Mouse (Mus musculus): ENCODE results near the gene Sdc3. TPM values are rescaled to one million over a fixed set of nuclear protein-coding genes. Genes with fewer than 3 reads are reported as not detected.

Gene Sdc3
- polyA plus RNA-seq, 1 experiment from 2014 or later: 19.0 TPM

DNA sequence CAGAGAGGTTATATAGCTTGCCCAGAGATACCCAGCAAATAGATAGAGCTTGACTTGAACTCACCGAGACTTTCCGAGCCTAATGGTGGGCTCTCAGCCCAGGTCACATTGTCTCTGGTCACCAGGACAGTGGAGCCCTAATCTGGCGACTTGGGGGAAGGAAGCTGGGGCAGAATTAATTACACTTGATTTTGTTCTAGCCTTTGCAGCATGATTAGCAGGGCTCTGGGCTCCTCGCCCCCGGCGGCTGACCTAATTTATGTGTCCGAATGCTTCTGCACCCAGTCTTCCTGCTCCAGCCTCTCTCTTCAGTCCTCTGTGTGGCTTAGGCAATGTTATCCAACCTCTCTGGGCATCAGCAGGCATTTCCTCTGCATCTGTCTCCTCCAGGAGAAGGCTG, 19.0 kb downstream of the Sdc3 start:
- Histone ChIP-seq H3K4me3 (no peak overlapping the region), H3K36me3 (no peaks in the 10 kb centered on the region), H3K9me3 (no peaks in the 10 kb centered on the region), H3K4me1 (peaks cover 23% of the 10 kb centered on the region), H3K27me3 (ENCODE audit: insufficient read depth, poor library complexity, severe bottlenecking) (peaks cover 5% of the 10 kb centered on the region), H3K27ac (no peak overlapping the region)
- DNase-seq (ENCODE audit: low spot score): no peak
- 63% methylated on average over 7 of the region's 7 CpGs for WGBS

DNA sequence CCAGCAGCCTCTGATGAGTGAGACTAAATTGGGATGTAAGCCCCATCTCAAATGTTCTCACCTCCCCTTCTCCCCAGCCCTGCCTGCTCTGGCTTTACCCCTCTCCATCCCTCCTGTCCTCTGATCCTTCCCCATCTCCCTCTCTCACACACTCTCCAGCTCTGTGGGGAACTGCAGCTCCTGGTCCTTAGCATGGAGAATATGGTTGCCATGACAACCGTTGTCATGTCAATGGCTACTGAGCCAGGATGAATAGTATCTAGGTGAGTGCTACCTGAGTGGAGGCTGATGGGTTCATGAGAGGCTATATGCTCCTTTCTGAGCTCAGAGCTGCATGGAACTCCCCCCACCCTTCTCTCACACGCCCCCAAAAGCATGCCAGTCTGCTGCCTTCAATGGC, 21.6 kb downstream of the Sdc3 start:
- Histone ChIP-seq H3K27me3 (ENCODE audit: insufficient read depth, poor library complexity, severe bottlenecking) (peaks cover 5% of the 10 kb centered on the region), H3K27ac (no peak overlapping the region), H3K4me1 (peaks cover 23% of the 10 kb centered on the region), H3K9me3 (no peaks in the 10 kb centered on the region), H3K4me3 (no peak overlapping the region), H3K36me3 (peaks cover 5% of the 10 kb centered on the region)
- WGBS: 52% methylated on average over 2 of the region's 2 CpGs
- no peak for DNase-seq (ENCODE audit: low spot score)

DNA sequence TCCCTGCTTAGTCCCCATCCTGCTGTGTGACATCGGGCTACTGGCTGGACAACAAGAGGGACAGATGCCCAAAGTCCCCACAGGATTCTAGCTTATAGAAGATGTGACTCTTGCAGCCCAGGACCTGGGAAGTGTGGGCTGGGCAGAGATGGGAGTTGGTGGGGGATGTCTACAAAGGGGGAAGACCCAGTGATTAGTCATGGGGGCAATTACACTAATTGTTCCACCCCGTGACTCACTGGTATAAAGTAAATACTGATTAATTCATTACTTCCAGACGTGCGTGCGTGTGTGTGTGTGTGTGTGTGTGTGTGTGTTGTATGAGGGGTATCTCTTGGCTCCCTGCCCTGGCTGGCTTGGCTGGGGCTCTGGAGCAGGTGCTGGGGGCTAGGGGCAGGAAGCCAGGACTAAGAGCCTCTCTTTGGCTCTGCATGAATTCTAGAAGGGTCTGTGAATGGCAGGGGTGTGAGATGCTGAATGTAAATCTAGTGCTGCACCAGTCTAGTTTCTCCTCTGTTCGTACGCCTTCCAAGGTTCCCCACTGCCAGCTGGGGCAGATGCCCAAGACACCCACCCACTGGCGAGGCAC, 22.5 kb downstream of the Sdc3 start:
- peaks cover 5% of the 10 kb centered on the region for H3K27me3 ChIP-seq (ENCODE audit: insufficient read depth, poor library complexity, severe bottlenecking)
- H3K4me1 ChIP-seq: peaks cover 23% of the 10 kb centered on the region
- no peaks in the 10 kb centered on the region for H3K9me3 ChIP-seq
- no peak overlapping the region for H3K27ac ChIP-seq
- H3K36me3 ChIP-seq: peaks cover 8% of the 10 kb centered on the region
- WGBS: 76% methylated on average over 8 of the region's 8 CpGs
- no peak for DNase-seq (ENCODE audit: low spot score)
- H3K4me3 ChIP-seq: no peak overlapping the region

DNA sequence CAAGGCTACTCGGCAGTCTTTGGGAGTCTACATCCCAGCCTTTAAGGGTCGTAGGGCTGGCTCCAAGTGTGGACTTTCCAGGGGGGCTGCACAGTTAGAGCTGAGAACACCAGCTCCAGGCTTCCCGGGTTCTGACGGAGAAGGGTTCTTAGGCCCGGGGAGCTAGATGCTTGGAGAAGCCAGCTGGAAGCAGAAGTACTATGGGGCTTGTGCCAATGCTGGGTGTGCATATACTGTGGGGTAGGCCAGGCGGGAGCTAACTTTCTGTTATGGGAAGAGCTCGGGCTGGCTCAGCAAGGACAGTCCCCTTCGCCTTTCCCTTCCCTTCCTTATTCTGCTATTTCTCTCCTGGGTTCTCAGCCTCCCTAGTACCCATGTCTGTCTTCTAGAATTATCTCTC, 23.5 kb downstream of the Sdc3 start:
- H3K9me3 ChIP-seq: no peaks in the 10 kb centered on the region
- H3K4me3 ChIP-seq: no peak overlapping the region
- H3K36me3 ChIP-seq: peaks cover 8% of the 10 kb centered on the region
- DNase-seq (ENCODE audit: low spot score): no peak
- H3K27me3 ChIP-seq (ENCODE audit: insufficient read depth, poor library complexity, severe bottlenecking): peaks cover 5% of the 10 kb centered on the region
- H3K27ac ChIP-seq: no peak overlapping the region
- peaks cover 25% of the 10 kb centered on the region for H3K4me1 ChIP-seq
- WGBS: 78% methylated on average over 8 of the region's 8 CpGs

DNA sequence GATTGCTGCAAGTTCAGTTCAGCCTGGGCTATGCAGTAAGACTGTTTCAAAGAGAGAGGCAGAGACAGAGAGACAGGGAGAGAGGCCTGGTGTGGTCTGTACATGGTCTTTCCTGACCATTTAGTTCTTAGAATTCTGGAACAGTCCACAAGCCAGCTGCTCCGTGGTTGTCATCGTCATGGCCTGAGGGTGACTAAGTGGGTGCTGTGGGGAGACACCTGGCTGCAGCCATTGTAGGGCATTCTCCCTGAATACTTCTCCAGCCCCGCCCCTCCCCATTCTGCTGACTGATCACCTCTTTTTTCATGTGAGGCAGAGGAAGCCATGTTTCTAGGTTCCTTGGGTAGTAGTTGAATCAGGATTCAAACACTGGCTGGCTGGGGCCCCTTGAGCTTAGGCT, 27.5 kb downstream of the Sdc3 start:
- H3K27me3 ChIP-seq (ENCODE audit: insufficient read depth, poor library complexity, severe bottlenecking): no peaks in the 10 kb centered on the region
- H3K4me3 ChIP-seq: no peak overlapping the region
- 80% methylated on average over 3 of the region's 3 CpGs for WGBS
- H3K27ac ChIP-seq: no peak overlapping the region
- H3K4me1 ChIP-seq: peaks cover 14% of the 10 kb centered on the region
- no peaks in the 10 kb centered on the region for H3K9me3 ChIP-seq
- H3K36me3 ChIP-seq: peaks cover 31% of the 10 kb centered on the region
- no peak for DNase-seq (ENCODE audit: low spot score)

DNA sequence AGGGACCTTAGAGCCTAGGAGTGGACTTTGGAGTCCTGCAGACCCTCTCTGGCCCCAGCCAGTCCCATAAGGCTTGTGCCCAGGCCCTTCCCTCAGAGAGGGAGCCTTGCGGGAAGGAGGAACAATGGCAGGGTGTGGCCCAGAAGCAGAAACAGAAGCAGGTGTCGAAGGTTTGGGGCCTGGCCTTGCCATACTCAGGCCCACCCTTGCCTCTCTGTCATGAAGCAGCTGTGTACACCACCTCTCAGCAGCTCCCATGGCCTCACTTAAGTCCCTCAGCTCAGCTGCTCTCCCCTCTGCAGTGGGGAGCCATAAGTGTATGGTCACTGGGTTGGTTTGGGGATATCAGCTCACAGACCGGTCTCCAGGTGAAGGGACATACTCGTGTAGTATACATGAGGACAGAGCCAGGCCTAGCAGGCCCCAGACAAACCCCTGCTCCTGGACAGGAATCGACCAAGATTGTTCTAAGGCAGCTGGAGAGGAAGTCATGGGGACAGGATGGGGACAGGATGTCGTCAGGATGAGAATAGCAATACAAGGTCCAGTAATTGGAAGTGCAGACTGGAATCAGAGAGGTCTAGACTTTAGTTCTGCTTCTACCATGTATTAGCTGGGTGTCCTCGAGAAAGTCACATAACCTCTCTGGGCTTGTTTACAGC, 28.4 kb downstream of the Sdc3 start:
- H3K36me3 ChIP-seq: peaks cover 35% of the 10 kb centered on the region

DNA sequence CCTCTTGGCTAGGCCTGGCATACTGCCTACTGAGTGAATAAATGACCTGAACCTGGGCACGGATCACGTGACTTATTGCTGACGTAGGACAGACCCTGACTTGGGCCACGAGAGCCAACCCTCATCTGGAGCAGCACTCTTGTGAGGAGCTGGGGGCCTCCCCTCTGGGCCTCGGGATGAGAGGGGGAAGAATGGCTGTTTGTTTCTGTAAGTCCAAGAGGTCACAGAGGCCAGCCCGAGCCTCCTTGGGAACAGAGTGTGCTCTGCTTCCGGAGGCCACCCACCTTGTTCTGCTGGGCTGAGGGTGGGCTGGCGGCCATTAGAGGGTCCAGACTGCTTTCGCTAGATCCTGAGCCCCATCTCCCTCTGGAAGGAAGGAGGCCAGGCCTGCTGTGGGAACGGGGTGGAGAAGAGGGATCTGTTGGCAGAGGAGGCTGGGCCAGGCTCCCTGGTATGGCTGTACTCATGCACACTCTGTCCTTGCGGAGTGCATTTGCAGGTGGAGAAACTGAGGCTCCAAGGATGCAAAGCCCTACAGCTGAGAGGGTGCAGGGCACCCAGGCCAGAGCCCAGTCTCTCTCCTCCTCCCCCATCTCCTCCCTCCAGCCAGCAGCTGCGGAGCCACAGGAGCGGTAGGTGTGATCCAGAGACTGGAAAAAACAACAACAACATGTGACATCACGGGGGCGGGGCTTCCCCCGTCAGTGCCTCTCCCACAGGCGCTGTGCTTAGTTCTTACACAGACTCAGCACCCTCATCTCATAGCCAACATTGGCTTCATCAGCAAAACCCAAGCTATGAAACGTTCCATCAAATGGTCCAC, 36.7 kb downstream of the Sdc3 start:
- 0 out of 2 replicates have a peak, but pooled peaks cover 5% of the 10 kb centered on the region for H3K36me3 ChIP-seq
- H3K27me3 ChIP-seq (ENCODE audit: insufficient read depth, poor library complexity, severe bottlenecking): no peaks in the 10 kb centered on the region
- peaks cover 29% of the 10 kb centered on the region for H3K4me1 ChIP-seq
- peak overlapping the region; percentile 37 for H3K4me3 ChIP-seq
- no peaks in the 10 kb centered on the region for H3K9me3 ChIP-seq
- WGBS: 14% methylated on average over 18 of the region's 18 CpGs
- DNase-seq (ENCODE audit: low spot score): no peak
- peak overlapping the region; percentile 81 for H3K27ac ChIP-seq

More for the DNA sequence above, 28.4 kb downstream of the Sdc3 start:
- 67% methylated on average over 7 of the region's 7 CpGs for WGBS
- DNase-seq (ENCODE audit: low spot score): no peak
- Histone ChIP-seq H3K4me3 (no peak overlapping the region), H3K27me3 (ENCODE audit: insufficient read depth, poor library complexity, severe bottlenecking) (no peaks in the 10 kb centered on the region), H3K4me1 (peaks cover 13% of the 10 kb centered on the region), H3K27ac (peak overlapping the region; percentile 37; the same call in 1 of the 2 replicates), H3K9me3 (no peaks in the 10 kb centered on the region)

DNA sequence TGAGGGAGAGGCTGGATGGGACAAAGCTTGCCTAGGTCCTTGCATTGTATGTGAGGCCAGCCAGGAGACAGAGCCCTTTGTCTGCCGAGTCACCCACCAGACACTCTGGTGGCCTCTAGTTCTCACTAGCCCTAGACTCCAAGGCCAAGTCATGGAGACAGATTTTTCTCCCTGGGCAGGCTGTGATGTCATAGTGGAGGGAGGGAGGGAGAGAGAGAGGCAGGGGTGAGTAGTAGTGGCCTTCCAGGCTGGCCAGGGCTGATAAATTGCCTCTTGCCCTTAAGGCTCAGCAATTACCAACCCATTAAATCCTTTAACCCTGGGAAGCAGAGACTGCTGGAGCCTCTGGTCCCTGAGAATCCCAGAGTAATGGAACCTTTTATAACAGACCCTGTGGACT, 41.8 kb downstream of the Sdc3 start:
- DNase-seq (ENCODE audit: low spot score): no peak
- peaks cover 24% of the 10 kb centered on the region for H3K27me3 ChIP-seq (ENCODE audit: insufficient read depth, poor library complexity, severe bottlenecking)
- no peak overlapping the region for H3K4me3 ChIP-seq
- H3K36me3 ChIP-seq: no peaks in the 10 kb centered on the region
- H3K9me3 ChIP-seq: no peaks in the 10 kb centered on the region
- 36% methylated on average over 1 of the region's 1 CpGs for WGBS
- peaks cover 47% of the 10 kb centered on the region for H3K4me1 ChIP-seq
- peak overlapping the region; percentile 59; the same call in 1 of the 2 replicates for H3K27ac ChIP-seq

DNA sequence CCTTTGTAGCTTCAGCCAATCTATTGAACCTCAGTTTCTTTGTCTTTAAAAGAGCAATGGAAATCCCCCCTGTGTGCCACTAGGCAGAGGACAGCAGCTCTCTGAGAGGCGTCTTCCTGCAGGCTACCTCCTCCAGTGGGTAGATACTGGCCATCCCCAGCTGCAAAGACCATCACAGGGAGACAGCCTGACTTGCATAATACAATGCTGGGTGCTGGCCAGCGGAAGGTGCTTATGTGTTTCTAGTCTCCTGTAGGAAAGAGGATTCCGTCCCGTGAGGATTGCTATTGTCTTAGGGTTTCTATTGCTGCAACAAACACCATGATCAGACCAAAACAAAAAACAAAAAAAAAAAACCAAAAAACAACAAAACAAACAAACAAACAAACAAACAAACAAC, 43.2 kb downstream of the Sdc3 start:
- DNase-seq (ENCODE audit: low spot score): no peak
- Histone ChIP-seq H3K9me3 (no peaks in the 10 kb centered on the region), H3K27ac (no peak overlapping the region), H3K4me3 (no peak overlapping the region), H3K27me3 (ENCODE audit: insufficient read depth, poor library complexity, severe bottlenecking) (peaks cover 32% of the 10 kb centered on the region), H3K4me1 (peaks cover 50% of the 10 kb centered on the region), H3K36me3 (no peaks in the 10 kb centered on the region)
- 84% methylated on average over 4 of the region's 4 CpGs for WGBS

DNA sequence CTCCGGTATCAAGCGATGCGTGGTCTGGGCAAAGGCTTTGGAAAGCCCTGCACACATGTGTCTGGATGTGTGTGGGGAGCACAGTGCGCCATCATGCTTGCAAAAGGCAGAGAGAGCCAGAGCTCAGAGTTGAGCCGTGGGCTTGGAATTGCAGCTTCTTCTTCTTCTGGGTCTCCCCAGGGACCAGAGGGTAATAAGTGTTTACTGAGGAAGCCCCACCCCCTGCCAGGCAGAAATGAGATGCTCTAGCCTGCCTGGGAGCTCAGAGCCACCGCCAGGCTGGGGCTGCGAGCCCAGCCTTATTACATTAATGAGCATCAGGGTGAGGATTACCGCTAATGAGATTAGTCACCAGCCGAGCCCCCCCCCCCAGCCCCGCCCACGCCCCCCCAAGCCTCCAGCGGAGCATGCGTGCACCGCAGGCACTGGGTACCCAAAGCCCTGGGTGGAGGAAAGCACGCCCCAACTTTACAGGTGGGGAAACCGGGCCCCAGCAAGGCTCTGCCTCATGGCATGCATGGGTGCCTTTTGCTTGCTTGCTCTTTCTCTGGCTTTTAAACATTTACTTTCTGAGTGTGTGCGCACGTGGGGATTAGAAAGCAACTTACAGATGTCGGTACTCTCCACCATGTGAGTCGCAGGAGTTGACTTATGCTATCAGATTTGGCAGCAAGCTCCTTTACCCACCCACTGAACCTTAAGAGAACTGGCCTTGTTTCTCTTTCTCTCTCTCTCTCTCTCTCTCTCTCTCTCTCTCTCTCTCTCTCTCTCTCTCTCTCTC, 44.1 kb downstream of the Sdc3 start:
- Histone ChIP-seq H3K4me1 (peaks cover 60% of the 10 kb centered on the region), H3K27ac (peak overlapping the region; percentile 56; the same call in 1 of the 2 replicates), H3K27me3 (ENCODE audit: insufficient read depth, poor library complexity, severe bottlenecking) (peaks cover 32% of the 10 kb centered on the region), H3K36me3 (no peaks in the 10 kb centered on the region), H3K9me3 (no peaks in the 10 kb centered on the region), H3K4me3 (peak overlapping the region; percentile 38)
- no peak for DNase-seq (ENCODE audit: low spot score)
- WGBS: 13% methylated on average over 20 of the region's 20 CpGs

DNA sequence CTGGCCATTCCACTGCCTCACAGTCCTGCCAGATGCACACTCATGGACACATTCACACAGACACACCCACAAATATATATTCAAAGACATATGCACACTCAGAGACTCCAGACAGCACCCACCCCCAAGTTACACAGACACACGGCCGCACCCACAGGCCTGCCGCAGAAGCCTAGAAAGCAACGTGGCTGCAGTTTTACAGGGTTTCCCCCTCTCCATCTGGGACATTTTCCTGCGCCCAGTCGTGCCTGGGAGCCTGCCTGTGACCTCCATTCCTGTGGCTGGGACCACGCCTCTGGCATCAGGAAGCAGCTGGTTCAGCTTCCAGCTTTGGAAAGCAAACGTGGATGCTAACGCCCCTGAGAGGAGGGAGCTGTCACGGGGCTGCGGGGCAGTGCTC, 46.2 kb downstream of the Sdc3 start:
- no peak overlapping the region for H3K4me3 ChIP-seq
- H3K36me3 ChIP-seq: no peaks in the 10 kb centered on the region
- no peaks in the 10 kb centered on the region for H3K9me3 ChIP-seq
- peak overlapping the region; percentile 49; the same call in 1 of the 2 replicates for H3K27ac ChIP-seq
- no peak for DNase-seq (ENCODE audit: low spot score)
- peaks cover 68% of the 10 kb centered on the region for H3K4me1 ChIP-seq
- peaks cover 32% of the 10 kb centered on the region for H3K27me3 ChIP-seq (ENCODE audit: insufficient read depth, poor library complexity, severe bottlenecking)
- WGBS: 36% methylated on average over 11 of the region's 11 CpGs

DNA sequence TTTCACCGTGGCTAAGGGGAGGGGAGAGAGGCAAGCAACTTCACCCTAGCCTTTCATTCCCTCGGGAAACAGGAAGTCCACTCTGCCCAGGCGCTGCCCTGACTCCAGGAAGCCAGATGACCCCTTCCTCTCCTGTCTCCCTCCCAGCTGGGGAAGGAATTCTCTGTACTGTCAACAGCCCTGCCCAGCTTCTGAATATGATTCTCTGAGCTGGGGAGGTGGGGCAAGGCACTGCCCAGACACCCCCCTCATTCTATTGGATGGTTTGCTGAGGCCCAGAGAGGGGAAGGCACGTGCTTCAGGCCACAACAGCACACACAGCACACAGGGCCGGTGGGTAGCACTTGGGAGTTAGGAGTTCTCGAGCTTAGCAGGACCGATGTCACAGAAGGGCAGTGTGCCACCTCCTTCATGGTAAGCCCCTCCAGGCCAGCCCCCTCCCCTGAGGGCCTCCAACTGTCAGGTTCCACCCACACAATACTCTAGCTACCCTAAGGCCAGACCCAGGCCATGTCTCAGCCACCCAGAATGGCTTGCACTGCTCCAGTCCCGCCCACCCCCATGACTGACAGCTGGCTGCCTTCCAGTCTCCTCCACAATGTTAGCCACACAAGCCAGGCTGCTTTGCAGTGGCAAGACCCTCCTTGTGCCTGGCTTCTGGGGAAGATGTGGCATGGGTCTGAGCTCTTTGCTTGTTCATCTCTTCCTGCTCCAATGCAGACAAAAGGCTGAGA, 48.9 kb downstream of the Sdc3 start:
- H3K27me3 ChIP-seq (ENCODE audit: insufficient read depth, poor library complexity, severe bottlenecking): peaks cover 32% of the 10 kb centered on the region
- H3K9me3 ChIP-seq: no peaks in the 10 kb centered on the region
- peak overlapping the region; percentile 75 for H3K27ac ChIP-seq
- no peak overlapping the region for H3K4me3 ChIP-seq
- H3K36me3 ChIP-seq: no peaks in the 10 kb centered on the region
- H3K4me1 ChIP-seq: peaks cover 56% of the 10 kb centered on the region
- 55% methylated on average over 8 of the region's 8 CpGs for WGBS
- peak; percentile 84 for DNase-seq (ENCODE audit: low spot score)
